Mouse (Mus musculus) cerebellum, postnatal 14 days (tissue): ENCODE measurements at regions not wholly inside any gene's neighbourhood (a gene's known extent, or its start where the extent isn't known, plus 50 kb on each side); places are given as distances from the start of the nearest gene placed in this dataset.
"Not testable (repeated sequence)": the region's sequence is repeated elsewhere in the genome, so short reads cannot be mapped to it uniquely, and the experiment has no call there.

Experiments
- DNase-seq, 2 experiments: peaks; one replicate each; pipeline ENCODE4 v3.0.0; 2021; ENCODE audit warnings: mixed read lengths in 2 of 2

- DNase-seq, result no peak
Measured at GRCm38 (mm10) chr17:83985916-83986578, 138.3 kb upstream of the Haao start.

GRCm38 (mm10) chr17:83985333-83985790 lies 137.6 kb upstream of the Haao start:
- DNase-seq, result no peak

DNA sequence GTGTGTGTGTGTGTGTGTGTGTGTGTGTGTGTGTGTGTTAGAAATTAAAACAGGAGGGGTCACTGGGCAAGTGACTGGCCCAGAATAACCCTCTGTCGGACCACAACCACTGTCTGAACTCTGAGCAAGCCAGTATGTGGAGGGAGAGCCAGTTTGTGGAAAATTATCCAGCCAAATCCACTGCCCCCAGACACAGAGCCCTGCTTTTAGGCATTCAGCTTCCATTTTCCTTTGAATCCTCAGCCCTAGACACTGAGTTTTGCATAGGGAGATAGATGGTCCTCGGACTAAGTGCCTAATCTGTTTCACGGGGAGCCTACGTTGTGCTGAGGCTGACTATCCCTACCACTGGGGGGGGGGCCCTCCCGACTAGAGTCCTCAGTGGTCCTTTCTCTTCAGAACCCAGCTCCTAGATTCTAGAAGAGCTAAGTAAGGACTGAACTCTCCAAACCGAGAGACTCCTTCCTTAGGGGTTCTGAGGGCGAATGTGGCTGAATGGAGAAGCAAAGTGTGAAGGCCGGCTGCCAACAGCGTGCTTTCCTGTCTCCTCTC lies 136.2 kb upstream of the Haao start:
- no peak for DNase-seq

GRCm38 (mm10) chr17:83983070-83983836 lies 135.5 kb upstream of the Haao start:
- DNase-seq, result peak; percentile 60 to 67

DNA sequence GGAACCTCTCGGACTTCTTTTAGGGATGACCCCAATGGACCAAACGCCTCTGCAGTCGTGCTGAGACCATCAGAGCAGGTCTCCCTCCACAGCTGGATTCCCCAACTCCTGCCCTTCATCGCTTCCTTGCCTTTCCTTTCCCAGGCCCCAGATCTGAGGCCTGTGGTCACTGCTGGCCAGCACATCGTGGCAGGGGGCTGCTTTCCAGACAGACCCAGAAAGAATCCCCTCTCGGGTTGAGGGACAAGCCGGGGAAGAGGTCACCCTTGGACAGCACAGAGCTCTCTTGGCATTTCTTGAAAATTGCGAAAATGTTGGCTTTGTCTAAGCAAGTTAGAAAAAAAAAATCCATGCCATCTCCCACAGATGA lies 134.9 kb upstream of the Haao start:
- no peak for DNase-seq

DNA sequence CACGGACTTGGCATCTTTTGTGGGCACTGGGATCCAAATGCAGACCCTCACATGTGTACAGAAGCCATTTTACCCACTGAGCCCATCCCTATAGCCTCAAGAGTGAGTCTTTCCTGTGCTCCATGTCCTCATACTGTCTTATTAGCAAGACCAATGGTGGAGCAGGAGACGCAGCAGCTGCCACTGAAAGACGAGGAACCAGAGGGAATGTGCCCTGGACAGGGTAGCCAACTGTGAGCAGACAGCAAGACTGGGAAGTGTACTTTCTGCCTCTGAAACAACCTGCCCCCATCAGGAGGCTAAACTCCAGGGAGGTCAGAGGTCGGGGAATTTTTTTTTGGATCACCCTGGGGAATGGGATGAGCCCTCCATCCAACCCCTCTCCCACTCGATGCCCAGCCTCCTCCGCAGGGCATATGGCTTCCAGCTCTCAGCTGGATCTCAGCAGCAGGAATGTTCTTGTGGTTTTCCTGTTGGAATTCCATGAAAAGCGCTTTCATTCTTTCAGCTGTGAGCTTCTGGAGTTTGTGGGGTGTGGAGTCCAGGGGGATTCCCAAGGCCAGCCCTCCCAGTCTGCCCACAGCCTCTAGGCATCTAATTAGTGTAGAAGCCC lies 131.2 kb upstream of the Haao start:
- DNase-seq, result no peak

DNA sequence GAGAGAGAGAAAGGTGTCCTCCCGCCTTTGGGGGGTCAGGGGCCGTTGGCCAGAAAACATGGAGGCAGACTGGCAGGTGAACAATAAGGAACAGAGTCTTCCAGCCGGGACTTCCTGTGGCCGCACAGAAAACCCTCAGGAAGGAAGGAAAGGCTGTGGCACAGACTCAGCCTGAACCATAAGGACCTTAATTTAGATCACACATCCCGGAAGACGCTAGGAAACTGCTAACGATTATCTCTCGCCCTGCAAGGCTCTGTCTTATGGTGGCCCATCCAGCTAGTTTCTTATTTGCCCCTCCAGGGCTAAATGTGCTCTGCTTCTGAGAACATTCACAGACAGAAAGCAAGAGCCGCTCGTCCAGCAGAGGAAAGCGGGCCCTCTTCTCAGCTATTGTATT lies 130.0 kb upstream of the Haao start:
- no peak for DNase-seq

- no peak for DNase-seq
Measured at GRCm38 (mm10) chr17:83975813-83976212, 128.1 kb upstream of the Haao start.

DNA sequence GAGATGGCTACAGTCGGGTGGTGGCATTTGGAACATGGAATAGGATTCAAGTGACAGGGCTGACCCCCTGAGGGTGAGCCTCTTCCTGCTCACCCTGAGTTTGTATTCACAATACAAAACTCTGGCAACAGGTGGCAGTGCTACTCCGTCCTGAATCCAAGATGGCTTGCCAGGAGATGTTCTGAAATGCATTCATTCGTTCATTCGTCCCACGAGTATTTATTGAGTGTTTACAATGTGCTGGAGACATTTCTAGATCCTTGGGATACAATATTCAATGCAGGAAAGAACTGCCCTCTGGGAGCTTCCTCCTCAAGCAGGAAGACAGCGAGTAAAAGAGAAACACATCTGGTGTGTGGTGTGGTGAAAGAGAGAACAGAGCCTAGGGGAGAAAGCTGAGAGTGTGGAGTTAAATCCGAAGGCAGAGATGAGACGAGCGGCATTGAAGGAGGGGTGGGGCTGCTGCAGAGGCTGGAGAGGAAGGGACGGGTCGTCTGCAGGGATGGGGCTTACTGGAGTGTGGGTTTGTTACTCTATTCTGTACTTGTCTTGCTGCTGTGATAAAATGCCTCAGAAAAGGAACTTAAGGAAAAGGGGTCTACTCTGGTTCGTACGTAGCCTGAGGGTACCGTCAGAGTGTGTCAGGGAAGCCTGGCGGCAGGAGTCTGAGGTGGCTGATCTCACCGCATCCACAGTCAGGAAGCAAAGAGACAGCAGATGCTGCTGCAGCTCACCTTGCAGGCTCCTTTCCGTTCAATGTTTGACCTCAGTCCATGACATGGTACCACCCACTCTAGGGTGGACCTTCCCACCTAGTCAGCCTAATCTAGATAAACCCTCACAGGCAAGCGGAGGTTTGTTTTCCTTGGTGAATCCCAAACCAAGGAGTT lies 125.9 kb upstream of the Haao start:
- DNase-seq, result peak; percentile 64 to 75

GRCm38 (mm10) chr17:83972874-83973273 lies 125.1 kb upstream of the Haao start:
- DNase-seq, result no peak

DNA sequence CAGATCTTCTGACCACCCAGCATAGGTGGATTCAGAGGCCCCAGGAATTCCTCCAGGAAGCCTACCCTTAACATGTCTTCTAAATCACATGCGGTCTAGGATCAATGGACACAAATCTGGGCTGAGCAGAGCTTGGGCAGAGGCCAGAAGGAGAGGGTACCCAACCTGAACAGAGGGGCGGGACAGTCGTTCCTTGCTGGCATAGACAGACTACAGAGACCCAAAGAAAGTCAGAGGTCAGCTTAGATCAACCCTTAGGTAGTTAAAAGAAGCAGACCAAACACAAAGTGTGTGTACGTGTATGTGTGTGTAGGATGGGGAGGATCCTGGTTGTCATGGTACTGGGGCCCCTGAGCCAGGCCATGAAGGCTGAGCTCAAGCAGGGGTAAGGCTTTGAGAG lies 124.7 kb upstream of the Haao start:
- DNase-seq, result no peak

DNA sequence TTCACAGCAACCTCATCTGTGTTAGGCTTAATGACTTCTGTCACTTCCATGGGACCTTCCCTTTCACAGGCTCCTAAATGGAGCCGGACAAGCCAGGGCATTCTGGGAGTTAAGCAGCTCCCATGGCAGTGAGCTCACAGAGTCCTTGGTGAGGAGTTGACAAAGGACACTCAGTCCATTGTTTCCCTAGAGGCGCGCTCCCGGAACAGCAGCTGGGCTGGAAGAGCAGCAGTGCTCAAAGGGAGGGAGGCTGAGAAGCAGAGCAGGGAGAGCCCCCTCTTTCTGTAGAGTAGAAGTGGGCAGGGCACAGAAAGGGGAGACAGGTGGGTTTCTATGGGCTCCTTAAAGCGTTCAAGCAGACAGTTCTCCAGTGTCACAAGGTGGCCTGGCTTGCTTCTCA lies 124.3 kb upstream of the Haao start:
- DNase-seq, result no peak

- DNase-seq, result peak; percentile 61 to 81
Measured at GRCm38 (mm10) chr17:83969407-83969826, 121.7 kb upstream of the Haao start.

DNA sequence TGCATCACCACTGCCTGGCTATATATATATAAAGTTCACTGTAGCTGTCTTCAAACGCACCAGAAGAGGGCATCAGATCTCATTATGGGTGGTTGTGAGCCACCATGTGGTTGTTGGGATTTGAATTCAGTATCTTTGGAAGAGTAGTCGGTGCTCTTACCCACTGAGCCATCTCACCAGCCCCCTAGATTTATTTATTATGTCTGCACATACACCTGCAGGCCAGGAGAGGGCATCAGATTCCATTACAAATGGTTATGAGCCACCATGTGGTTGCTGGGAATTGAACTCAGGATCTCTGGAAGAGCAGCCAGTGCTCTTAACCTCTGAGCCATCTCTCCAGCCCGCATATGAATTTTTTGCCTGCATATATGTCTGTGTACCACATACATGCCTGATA lies 120.4 kb upstream of the Haao start:
- DNase-seq, result not testable (repeated sequence)

DNA sequence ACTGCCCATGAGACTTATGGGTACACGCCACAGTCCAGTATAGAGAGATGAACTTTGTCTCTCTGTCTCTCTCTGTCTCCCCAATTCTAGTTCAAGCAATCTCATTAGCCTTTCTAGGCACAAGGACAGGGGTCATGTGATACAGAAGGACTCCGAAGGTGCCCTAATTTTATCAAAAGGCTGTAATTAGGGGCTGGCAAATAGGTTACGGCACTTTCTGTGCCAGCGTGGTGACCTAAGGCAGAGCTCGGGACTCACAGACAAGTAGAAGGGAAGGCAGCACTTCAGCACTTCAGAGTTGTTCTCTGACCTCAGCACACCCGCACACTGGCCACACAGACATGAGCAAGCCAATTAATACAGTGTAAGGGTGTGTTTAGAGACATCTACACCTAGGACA lies 119.2 kb upstream of the Haao start:
- DNase-seq, result no peak

GRCm38 (mm10) chr17:83964454-83965211 lies 116.9 kb upstream of the Haao start:
- no peak for DNase-seq

DNA sequence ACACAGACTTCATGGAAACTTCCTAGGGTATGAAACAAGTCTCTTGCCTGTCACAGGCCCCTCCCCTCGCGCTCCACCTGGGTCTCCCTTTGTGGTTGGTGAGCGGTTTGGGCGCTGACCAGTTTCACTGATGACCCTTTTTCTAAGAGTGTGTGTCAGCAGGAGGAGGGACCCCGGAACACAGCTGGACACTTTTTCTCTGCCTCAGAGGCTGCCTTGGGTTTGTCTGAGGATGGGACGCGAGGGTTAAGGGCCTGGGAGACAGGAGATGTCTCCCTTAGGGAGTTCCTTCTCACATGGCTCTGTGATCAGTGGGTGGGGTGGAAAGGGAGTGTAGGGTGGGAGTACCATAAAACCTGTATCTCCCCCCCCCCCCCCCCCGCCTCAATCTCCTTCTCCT lies 115.8 kb upstream of the Haao start:
- DNase-seq, result no peak

GRCm38 (mm10) chr17:83962841-83963240 lies 115.1 kb upstream of the Haao start:
- DNase-seq, result peak in 1 of 2 experiments; percentile 46

GRCm38 (mm10) chr17:83962126-83962525 lies 114.4 kb upstream of the Haao start:
- DNase-seq, result no peak

GRCm38 (mm10) chr17:83960821-83961220 lies 113.1 kb upstream of the Haao start:
- DNase-seq, result no peak

GRCm38 (mm10) chr17:83960158-83960557 lies 112.4 kb upstream of the Haao start:
- no peak for DNase-seq
